Mouse (Mus musculus) forebrain, embryonic 12.5 days (tissue): ENCODE data around the gene Dcbld1. TPM values are rescaled to one million over a fixed set of nuclear protein-coding genes. Genes with fewer than 3 reads are reported as not detected.
"Not testable (repeated sequence)": the region's sequence is repeated elsewhere in the genome, so short reads cannot be mapped to it uniquely, and the experiment has no call there.

ENCODE experiments used
- ATAC-seq: fragments of 200-750 bp; cut with Nextera tagmentation; 2 replicates; pipeline ENCODE4 v1.8.0; 2017; ENCODE audit warnings: moderate TSS enrichment; ENCODE audit not compliant: low FRiP score
- H3K27ac ChIP-seq: fragments of 300-500 bp; sonication (generic); 2 replicates; pipeline ENCODE4 v1.5.1; 2016; ENCODE audit warnings: mild to moderate bottlenecking
- H3K27me3 ChIP-seq: fragments of 300-500 bp; sonication (generic); 2 replicates; pipeline ENCODE4 v1.6.1; 2016; ENCODE audit warnings: mild to moderate bottlenecking
- H3K36me3 ChIP-seq: fragments of 300-500 bp; sonication (generic); replicated peaks from 2 replicates; pipeline ENCODE4 v1.6.1; 2016; ENCODE audit warnings: mild to moderate bottlenecking
- H3K4me1 ChIP-seq: fragments of 300-500 bp; sonication (generic); 2 replicates; pipeline ENCODE4 v1.6.1; 2016
- H3K4me2 ChIP-seq: fragments of 300-500 bp; sonication (generic); 2 replicates; pipeline ENCODE4 v1.6.1; 2016; ENCODE audit warnings: mild to moderate bottlenecking, moderate library complexity
- H3K4me3 ChIP-seq: fragments of 300-500 bp; sonication (generic); replicated peaks from 2 replicates; pipeline ENCODE4 v1.5.1; 2016; ENCODE audit warnings: mild to moderate bottlenecking
- H3K9ac ChIP-seq: fragments of 300-500 bp; sonication (generic); 2 replicates; pipeline ENCODE4 v1.6.1; 2016; ENCODE audit warnings: mild to moderate bottlenecking
- H3K9me3 ChIP-seq: fragments of 300-500 bp; sonication (generic); 2 replicates; pipeline ENCODE4 v1.6.1; 2016
- WGBS: fragments of 180-500 bp; shearing (Covaris S2); methylation state at CpG from one replicate; pipeline ENCODE4 v1.1.7; 2016; 5-methylcytosine and 5-hydroxymethylcytosine counted together
- polyA plus RNA-seq: library from polyadenylated mRNA; unstranded; fragments of >200 nt; fragmentation: Nextera tagmentation; extraction: Ambion mirVana; gene quantifications from 2 replicates; pipeline ENCODE4 v1.2.1, GENCODE M21; 2016

Gene Dcbld1
- polyA plus RNA-seq, 1 experiment from 2014 or later: 24.5 TPM

DNA sequence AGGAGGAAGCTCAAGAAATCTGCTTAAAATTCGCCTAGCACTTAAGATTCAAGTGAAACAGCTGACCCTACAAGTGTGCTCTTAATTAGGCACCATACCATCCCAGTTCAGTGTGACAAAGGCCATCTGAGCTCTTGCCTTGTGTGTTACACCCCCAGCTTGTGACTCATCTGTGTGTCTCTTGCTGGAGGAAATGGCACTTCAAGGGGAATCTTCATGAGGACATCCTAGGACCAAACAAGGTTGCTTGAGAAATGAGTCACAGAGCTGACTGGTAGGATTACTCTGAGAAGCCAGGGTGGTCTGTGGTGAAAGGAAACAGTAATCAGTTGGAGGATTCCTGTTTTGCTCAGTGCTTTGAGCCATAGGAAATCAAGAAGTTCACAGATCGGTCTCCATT lies 39.6 kb downstream of the Dcbld1 start:
- Histone ChIP-seq H3K9ac (no peak overlapping the region), H3K27me3 (no peaks in the 10 kb centered on the region; the same call in 1 of the 2 replicates), H3K4me2 (no peak overlapping the region), H3K4me3 (no peak overlapping the region), H3K36me3 (no peaks in the 10 kb centered on the region), H3K9me3 (no peaks in the 10 kb centered on the region), H3K4me1 (peaks cover 27% of the 10 kb centered on the region), H3K27ac (no peak overlapping the region)
- 68% methylated on average over 2 of the region's 2 CpGs for WGBS
- ATAC-seq: no peak

DNA sequence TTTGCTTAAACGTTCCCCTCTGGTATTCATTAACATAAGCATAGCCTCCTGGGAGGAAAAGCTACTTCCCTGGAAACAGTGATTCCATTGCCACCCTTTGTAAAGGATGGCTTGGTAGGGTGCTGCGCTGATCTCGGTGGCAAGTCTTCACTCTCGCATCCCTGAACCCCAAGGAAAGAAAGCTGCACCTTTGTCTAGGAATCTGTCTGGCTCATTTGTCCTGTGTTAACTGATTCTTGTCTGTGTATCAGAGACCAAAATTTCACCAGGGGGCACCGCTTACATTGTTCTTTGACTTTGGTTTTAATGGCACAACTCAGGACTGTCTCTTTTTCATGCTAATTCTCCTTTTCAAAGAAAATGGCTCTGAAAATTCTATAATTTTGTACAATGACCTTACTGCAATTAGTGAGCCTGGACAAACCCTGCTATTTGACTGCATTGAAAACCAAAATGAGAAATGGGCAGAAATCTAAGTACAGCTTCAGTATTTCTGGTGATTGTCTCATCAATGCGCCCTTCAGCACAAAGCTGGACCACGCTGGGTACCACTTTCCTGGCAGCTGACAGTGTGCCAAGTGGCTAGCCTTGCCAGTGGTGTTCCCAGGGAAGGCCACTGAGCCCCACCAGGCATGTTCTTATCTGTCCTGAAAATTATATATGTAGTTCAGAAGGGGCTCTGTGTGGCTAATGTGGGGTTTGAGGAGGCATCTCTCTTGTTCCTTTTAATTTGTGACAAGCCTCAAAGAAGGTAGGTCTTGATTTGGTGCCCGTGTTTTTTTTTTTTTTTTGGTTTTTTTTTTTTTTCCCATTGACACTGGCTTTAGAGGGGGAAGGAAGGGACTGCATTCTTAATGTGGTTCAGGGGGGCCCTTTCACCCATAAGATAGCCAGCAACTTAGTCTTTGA lies 40.8 kb downstream of the Dcbld1 start:
- peak overlapping the region; percentile 63; the same call in 1 of the 2 replicates for H3K27ac ChIP-seq
- no peak overlapping the region for H3K4me3 ChIP-seq
- H3K36me3 ChIP-seq: no peaks in the 10 kb centered on the region; the same call in 1 of the 2 replicates
- no peaks in the 10 kb centered on the region; the same call in 1 of the 2 replicates for H3K27me3 ChIP-seq
- WGBS: 4% methylated on average over 8 of the region's 8 CpGs
- H3K9me3 ChIP-seq: no peaks in the 10 kb centered on the region
- ATAC-seq: peak; percentile 68; the same call in 1 of the 2 replicates
- peaks cover 27% of the 10 kb centered on the region for H3K4me1 ChIP-seq
- H3K9ac ChIP-seq: no peak overlapping the region
- no peak overlapping the region for H3K4me2 ChIP-seq

DNA sequence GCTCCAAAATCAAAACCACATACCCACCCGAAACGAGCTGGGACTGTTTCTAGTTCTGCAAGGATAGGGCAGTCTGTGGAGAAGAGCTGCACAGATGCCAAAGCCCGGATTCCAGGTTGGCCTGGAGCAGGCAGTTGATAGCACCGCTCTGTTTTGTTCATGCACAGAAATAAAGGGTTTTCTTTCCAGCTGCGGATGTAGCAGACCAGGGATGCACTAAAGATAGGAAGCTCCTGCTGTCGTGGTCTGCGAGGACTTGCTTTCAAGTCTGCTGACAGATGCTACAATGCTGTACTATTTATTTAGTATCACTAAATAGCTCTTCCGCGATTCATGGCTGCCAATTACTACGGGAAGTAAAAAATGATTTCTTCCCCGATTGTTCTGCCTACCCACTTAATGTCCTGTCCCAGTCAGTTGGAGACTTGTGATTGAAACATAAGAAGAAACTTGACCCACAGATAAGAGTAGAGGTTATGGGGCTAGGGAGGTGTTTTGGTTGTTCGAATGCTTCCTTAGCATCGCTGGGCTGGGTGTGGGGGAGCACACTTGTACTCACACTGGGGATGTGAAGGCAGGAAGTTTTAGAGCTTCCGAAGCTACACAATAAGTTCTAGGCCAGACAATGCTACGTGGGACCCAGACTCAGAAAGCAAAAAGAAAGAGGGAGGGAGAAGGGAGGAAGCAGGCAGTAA lies 41.6 kb downstream of the Dcbld1 start:
- Histone ChIP-seq H3K9me3 (no peaks in the 10 kb centered on the region), H3K4me3 (no peak overlapping the region), H3K27me3 (no peaks in the 10 kb centered on the region; the same call in 1 of the 2 replicates), H3K4me1 (peaks cover 27% of the 10 kb centered on the region), H3K4me2 (no peak overlapping the region), H3K36me3 (no peaks in the 10 kb centered on the region; the same call in 1 of the 2 replicates), H3K27ac (peak overlapping the region; percentile 63; the same call in 1 of the 2 replicates), H3K9ac (no peak overlapping the region)
- 34% methylated on average over 15 of the region's 15 CpGs for WGBS
- ATAC-seq: no peak

DNA sequence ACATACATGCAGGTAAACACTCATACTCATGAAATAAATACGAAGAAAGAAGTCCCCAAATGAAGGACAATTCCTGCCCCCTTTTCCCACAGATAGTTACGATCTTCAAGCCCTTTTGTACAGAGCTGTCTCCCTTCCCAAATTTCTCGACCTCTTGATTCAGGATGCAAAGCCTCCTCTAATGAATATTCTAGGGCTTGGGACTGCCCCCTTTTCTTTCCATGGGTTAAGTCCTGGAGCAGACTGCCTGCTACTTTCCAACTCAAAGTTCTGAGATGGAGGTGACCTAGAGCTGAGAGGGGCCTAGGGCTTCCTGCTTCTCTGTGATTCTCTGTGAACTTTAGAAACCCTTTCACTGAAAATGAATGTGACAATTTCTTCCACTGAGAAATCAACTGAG lies 43.2 kb downstream of the Dcbld1 start:
- Histone ChIP-seq H3K27ac (no peak overlapping the region), H3K9me3 (no peaks in the 10 kb centered on the region), H3K9ac (no peak overlapping the region), H3K4me2 (no peak overlapping the region), H3K4me3 (no peak overlapping the region), H3K4me1 (peaks cover 27% of the 10 kb centered on the region), H3K36me3 (no peaks in the 10 kb centered on the region; the same call in 1 of the 2 replicates), H3K27me3 (no peaks in the 10 kb centered on the region; the same call in 1 of the 2 replicates)
- WGBS: 90% methylated on average over 3 of the region's 3 CpGs
- ATAC-seq: no peak

DNA sequence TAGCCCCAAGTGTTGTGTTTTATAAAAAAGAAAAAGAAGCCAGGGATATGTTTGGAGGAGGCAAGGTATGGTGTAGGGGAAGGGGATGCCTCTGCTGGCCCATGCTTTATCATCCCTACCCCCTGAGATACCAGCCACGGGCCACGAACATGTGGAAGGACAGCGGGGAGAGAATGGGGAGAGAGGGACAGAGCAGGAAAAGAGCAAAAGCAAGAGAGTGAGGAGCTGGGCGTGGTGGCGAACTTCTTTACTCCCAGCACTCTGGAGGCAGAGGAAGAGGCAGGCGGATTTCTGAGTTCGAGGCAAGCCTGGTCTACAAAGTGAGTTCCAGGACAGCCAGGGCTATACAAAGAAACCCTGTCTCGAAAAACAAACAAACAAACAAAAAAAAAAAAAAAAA lies 44.1 kb downstream of the Dcbld1 start:
- H3K4me2 ChIP-seq, H3K9me3 ChIP-seq, ATAC-seq, H3K27ac ChIP-seq, H3K36me3 ChIP-seq, H3K9ac ChIP-seq, H3K27me3 ChIP-seq, H3K4me3 ChIP-seq: not testable (repeated sequence)
- WGBS: 96% methylated on average over 8 of the region's 8 CpGs
- H3K4me1 ChIP-seq: peaks cover 24% of the 10 kb centered on the region

DNA sequence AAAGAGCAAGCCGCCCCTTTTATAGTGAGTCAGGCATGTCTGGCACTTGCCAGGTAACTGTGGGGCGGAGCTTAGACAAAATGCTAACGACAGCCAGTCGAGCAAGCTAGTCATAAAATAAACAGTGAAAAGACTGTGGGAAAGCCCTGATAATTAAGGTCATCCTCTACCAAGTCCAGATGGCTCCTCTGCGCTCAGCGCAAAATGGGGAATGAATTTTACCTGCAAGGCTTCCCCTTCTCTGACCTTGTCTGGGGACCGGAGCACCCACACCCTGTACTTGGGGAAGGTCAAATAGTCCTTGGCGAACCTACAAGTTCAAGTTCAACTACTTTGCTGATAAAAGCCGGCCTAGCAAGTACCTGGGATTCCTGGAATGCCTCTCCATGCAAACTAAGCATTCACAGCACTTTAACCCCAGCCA lies 44.6 kb downstream of the Dcbld1 start:
- Histone ChIP-seq H3K9ac (no peak overlapping the region), H3K27me3 (no peaks in the 10 kb centered on the region), H3K4me2 (no peak overlapping the region), H3K9me3 (no peaks in the 10 kb centered on the region), H3K27ac (no peak overlapping the region), H3K36me3 (no peaks in the 10 kb centered on the region; the same call in 1 of the 2 replicates), H3K4me3 (no peak overlapping the region), H3K4me1 (peaks cover 19% of the 10 kb centered on the region)
- no peak for ATAC-seq
- 90% methylated on average over 9 of the region's 9 CpGs for WGBS

DNA sequence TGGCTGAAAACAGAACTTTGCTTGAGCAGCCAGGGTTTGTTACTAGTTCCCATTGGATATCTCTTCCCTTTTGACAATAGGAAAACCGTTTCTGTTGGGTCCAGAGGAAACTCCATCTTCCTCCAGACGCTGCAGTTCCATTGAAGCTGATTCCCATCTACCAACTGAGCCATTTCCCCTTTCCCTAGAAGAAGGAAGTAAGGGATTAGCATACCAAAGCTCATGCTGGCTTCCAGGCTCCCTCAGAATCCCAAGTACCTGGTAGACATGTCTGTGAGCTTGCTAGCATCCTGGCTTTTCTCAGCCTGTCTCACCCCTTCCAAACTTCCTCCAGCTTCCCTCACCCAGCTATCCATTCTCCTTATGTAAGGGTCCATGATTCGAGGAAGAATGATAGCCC lies 45.4 kb downstream of the Dcbld1 start:
- H3K9me3 ChIP-seq: no peaks in the 10 kb centered on the region
- WGBS: 75% methylated on average over 3 of the region's 3 CpGs
- H3K27ac ChIP-seq: no peak overlapping the region
- no peaks in the 10 kb centered on the region for H3K27me3 ChIP-seq
- H3K4me1 ChIP-seq: peaks cover 17% of the 10 kb centered on the region
- ATAC-seq: no peak
- H3K4me3 ChIP-seq: no peak overlapping the region
- H3K9ac ChIP-seq: no peak overlapping the region
- H3K4me2 ChIP-seq: no peak overlapping the region
- H3K36me3 ChIP-seq: no peaks in the 10 kb centered on the region; the same call in 1 of the 2 replicates

DNA sequence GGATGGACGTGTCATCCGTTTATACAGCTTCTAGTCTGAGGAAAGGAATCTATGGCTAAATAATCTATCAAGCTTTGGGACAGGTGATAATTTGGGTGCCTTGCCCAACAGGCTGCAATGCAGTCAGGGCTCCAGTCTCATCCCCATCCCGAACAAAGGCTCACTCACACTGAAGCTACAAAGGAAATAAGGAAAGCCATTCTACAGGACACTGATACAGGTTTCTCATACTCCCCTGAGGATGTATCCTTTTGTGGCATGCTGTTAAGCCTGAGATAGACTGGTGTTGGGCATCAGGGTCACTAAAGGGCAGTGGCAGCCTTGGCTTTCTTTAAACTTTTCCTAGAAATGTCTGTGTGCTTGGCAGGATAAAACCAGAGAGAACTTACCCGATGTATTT lies 46.5 kb downstream of the Dcbld1 start:
- Histone ChIP-seq H3K27me3 (no peaks in the 10 kb centered on the region), H3K27ac (no peak overlapping the region), H3K4me1 (peaks cover 7% of the 10 kb centered on the region), H3K9ac (no peak overlapping the region), H3K4me2 (no peak overlapping the region), H3K4me3 (no peak overlapping the region), H3K36me3 (no peaks in the 10 kb centered on the region; the same call in 1 of the 2 replicates), H3K9me3 (no peaks in the 10 kb centered on the region)
- no peak for ATAC-seq
- WGBS: 87% methylated on average over 4 of the region's 4 CpGs

DNA sequence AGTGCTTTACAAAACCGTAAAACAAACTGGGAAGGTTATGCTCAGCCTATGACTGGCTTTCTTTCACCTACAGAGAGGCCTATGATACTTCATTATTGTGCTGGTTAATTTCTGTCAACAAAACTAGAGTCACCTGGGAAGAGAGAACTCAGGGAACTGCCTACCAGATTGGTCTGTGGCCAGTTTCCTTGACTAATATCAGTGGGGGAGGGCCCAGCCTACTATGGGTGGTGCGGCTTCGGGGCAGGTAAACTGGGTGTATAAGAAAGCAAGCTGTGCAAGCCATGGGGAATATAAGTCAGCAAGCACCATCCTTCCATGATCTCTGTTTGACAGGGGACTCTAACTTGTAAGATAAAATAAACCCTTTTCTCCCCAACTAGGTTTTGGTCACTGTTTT lies 47.2 kb downstream of the Dcbld1 start:
- H3K4me3 ChIP-seq: no peak overlapping the region
- H3K9ac ChIP-seq: no peak overlapping the region
- H3K27me3 ChIP-seq: no peaks in the 10 kb centered on the region
- H3K36me3 ChIP-seq: no peaks in the 10 kb centered on the region; the same call in 1 of the 2 replicates
- no peak overlapping the region for H3K27ac ChIP-seq
- H3K4me1 ChIP-seq: no peaks in the 10 kb centered on the region
- no peak for ATAC-seq
- no peaks in the 10 kb centered on the region for H3K9me3 ChIP-seq
- 93% methylated on average over 3 of the region's 3 CpGs for WGBS
- H3K4me2 ChIP-seq: no peak overlapping the region

DNA sequence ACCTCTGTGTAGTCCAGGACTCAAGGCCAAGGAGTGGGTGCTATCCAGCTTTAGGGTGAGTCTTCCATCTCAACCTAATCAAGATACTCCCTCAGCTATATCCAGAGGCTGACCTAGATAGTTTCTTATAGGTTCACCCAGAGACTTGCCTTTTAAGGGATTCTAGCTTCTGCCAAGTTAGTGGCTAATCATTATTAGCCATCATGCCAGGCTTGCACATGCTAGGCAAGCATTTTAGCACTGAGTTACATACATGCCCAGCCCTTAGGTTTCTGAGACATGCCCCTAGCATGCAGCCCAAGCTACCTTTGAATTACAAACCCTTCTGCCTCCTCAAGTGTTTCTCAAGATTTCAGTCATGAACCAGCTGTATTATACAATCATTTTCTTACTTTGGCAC lies 47.9 kb downstream of the Dcbld1 start:
- Histone ChIP-seq H3K4me2 (no peak overlapping the region), H3K4me3 (no peak overlapping the region), H3K9ac (no peak overlapping the region), H3K9me3 (no peaks in the 10 kb centered on the region), H3K27ac (no peak overlapping the region), H3K36me3 (no peaks in the 10 kb centered on the region; the same call in 1 of the 2 replicates), H3K4me1 (no peaks in the 10 kb centered on the region), H3K27me3 (no peaks in the 10 kb centered on the region)
- no peak for ATAC-seq

DNA sequence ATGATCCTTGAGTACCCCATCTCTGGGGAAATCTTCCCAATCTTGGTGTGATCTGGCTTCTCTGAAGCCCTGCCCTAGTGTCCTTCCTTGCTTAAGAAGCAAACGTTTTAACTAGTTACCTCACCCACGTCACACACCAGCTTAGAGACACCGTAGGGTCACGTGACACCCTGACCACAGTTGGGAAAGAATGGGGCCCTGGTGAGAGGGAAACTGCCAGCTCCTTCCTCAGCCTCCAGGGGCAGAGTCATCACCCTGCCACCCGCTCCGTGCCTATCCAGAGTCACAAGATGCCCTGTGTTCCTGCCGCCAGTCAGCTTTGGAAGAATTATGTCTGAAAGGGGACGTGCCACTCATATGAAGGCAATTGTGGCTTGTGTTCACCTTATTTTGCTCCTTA lies 51.2 kb downstream of the Dcbld1 start:
- no peak overlapping the region for H3K9ac ChIP-seq
- H3K27ac ChIP-seq: no peak overlapping the region
- H3K4me1 ChIP-seq: peaks cover 4% of the 10 kb centered on the region; the same call in 1 of the 2 replicates
- H3K36me3 ChIP-seq: no peaks in the 10 kb centered on the region
- H3K9me3 ChIP-seq: no peaks in the 10 kb centered on the region
- WGBS: 66% methylated on average over 8 of the region's 8 CpGs
- ATAC-seq: no peak
- H3K4me3 ChIP-seq: no peak overlapping the region
- H3K4me2 ChIP-seq: no peak overlapping the region
- no peaks in the 10 kb centered on the region for H3K27me3 ChIP-seq

DNA sequence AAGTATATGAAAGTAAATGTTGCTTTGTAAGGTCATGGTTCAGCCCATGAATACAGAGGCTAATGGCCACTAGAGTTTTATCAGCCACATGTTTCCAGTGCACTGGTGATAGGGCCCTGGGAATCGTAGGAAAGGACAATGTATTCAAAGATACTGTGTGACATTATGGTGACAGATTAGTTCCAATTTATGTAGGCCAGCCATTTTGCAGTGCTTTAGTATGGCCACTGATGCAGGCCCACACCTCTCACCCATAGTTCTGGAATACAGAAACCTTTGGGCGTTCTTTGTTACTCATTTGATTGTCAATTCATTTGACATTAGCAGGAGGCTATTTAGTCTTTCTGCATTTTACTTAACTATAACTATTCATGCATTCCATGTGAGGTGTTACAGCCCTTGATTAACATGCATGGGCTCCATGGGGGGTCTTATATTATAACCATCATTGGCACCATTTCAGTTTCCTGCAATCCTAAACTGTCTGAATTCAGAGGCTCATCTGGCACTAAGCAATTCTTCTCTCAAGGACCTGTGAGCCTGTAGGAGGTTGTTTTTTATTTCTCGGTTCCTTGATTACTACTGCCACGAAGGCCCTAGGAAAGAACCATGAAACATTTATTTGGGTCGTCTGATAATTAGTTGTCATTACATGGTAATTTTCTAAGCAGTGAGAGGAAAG lies 54.6 kb downstream of the Dcbld1 start:
- no peak overlapping the region for H3K4me2 ChIP-seq
- H3K27ac ChIP-seq: no peak overlapping the region
- WGBS: 51% methylated on average over 5 of the region's 5 CpGs
- peaks cover 4% of the 10 kb centered on the region; the same call in 1 of the 2 replicates for H3K4me1 ChIP-seq
- H3K9me3 ChIP-seq: no peaks in the 10 kb centered on the region
- no peaks in the 10 kb centered on the region for H3K36me3 ChIP-seq
- no peaks in the 10 kb centered on the region for H3K27me3 ChIP-seq
- H3K9ac ChIP-seq: no peak overlapping the region
- ATAC-seq: peak; percentile 30; the same call in 1 of the 2 replicates
- H3K4me3 ChIP-seq: no peak overlapping the region
